Mouse (Mus musculus) CH12.LX (cell line): ENCODE measurements around the gene Otud5. TPM values are rescaled to one million over a fixed set of nuclear protein-coding genes. Genes with fewer than 3 reads are reported as not detected.

Experiments used
- DNase-seq: peaks from one replicate; pipeline ENCODE4 v3.0.0-alpha.2; 2013; ENCODE audit errors: extremely low read depth
- H3K27ac ChIP-seq: 2 replicates; pipeline ENCODE4 v1.5.1; 2012; ENCODE audit warnings: low read depth, mild to moderate bottlenecking, control low read depth, moderate library complexity; ENCODE audit not compliant: insufficient read depth
- H3K27me3 ChIP-seq: replicated peaks from 2 replicates; pipeline ENCODE3; 2012; ENCODE audit warnings: inconsistent platforms
- H3K36me3 ChIP-seq, 2 experiments: replicated peaks in 1 of 2; 2 replicates each; pipeline versions ENCODE3 to v1.6.1; 2012; ENCODE audit warnings: inconsistent platforms in 1 of 2, low read length in 1 of 2, mild to moderate bottlenecking in 1 of 2, mixed read lengths in 1 of 2, moderate library complexity in 1 of 2; ENCODE audit not compliant: control insufficient read depth in 1 of 2, insufficient read depth in 1 of 2
- H3K4me1 ChIP-seq, 2 experiments: 2 replicates each; pipeline ENCODE4 v1.6.1; 2012; ENCODE audit warnings: inconsistent platforms in 1 of 2, moderate library complexity in 1 of 2; ENCODE audit not compliant: insufficient read depth in 2 of 2, control insufficient read depth in 1 of 2
- H3K4me2 ChIP-seq: 2 replicates; pipeline ENCODE4 v1.6.1; 2012; ENCODE audit warnings: low read depth, mild to moderate bottlenecking, control low read depth; ENCODE audit not compliant: poor library complexity, insufficient read depth, severe bottlenecking
- H3K4me3 ChIP-seq, 3 experiments: fragments of 150-350 bp in 1 of 3; sonication (generic) in 1 of 3; replicated peaks in 1 of 3; 2 replicates each; pipeline versions ENCODE3 to v1.5.1; 2011 to 2012; ENCODE audit warnings: low read depth in 2 of 3, low read length in 2 of 3, mild to moderate bottlenecking in 2 of 3, moderate library complexity in 2 of 3, control low read depth in 1 of 3, improper control_type of control experiment in 1 of 3, inconsistent platforms in 1 of 3, mixed read lengths in 1 of 3; ENCODE audit not compliant: poor library complexity in 1 of 3
- H3K79me2 ChIP-seq: replicated peaks from 2 replicates; pipeline ENCODE4 v1.6.1; 2012; ENCODE audit warnings: mild to moderate bottlenecking, moderate library complexity; ENCODE audit not compliant: control insufficient read depth, poor library complexity, insufficient read depth, severe bottlenecking; ENCODE audit errors: extremely low read depth
- H3K9ac ChIP-seq: 2 replicates; pipeline ENCODE4 v1.6.1; 2012; ENCODE audit warnings: low read depth, mild to moderate bottlenecking, control low read depth, moderate library complexity; ENCODE audit not compliant: insufficient read depth
- H3K9me3 ChIP-seq: replicated peaks from 2 replicates; pipeline ENCODE3; 2012; ENCODE audit warnings: low read length, inconsistent platforms, mixed read lengths
- CHD2 ChIP-seq: IDR thresholded peaks from 2 replicates; pipeline ENCODE4 v1.6.1; 2011; ENCODE audit warnings: low read length, improper control_type of control experiment
- CTCF ChIP-seq, 2 experiments: IDR thresholded peaks in 1 of 2; conservative IDR thresholded peaks in 1 of 2; 2 replicates each; pipeline ENCODE4 v1.5.1; 2011 to 2012; ENCODE audit warnings: low read depth in 2 of 2, low read length in 2 of 2, improper control_type of control experiment in 1 of 2, inconsistent platforms in 1 of 2, mild to moderate bottlenecking in 1 of 2, moderate library complexity in 1 of 2
- ETS1 ChIP-seq: conservative IDR thresholded peaks from 2 replicates; pipeline ENCODE4 v1.6.1; 2012; ENCODE audit warnings: low read depth, mild to moderate bottlenecking, inconsistent platforms, low read length, improper control_type of control experiment, moderate library complexity
- JUN ChIP-seq: IDR thresholded peaks from 2 replicates; pipeline ENCODE4 v1.6.1; 2011; ENCODE audit warnings: low read depth, mild to moderate bottlenecking, low read length, improper control_type of control experiment, moderate library complexity; ENCODE audit not compliant: insufficient read depth
- MEF2A ChIP-seq: IDR thresholded peaks from 2 replicates; pipeline ENCODE4 v1.6.1; 2014; ENCODE audit warnings: low read depth, mild to moderate bottlenecking, inconsistent platforms, low read length, improper control_type of control experiment, borderline replicate concordance
- MYC ChIP-seq: IDR thresholded peaks from 2 replicates; pipeline ENCODE4 v1.6.1; 2011; ENCODE audit warnings: low read depth, mild to moderate bottlenecking, improper control_type of control experiment, low read length
- RAD21 ChIP-seq: IDR thresholded peaks from 2 replicates; pipeline ENCODE4 v1.6.1; 2011; ENCODE audit warnings: low read depth, mild to moderate bottlenecking, low read length, improper control_type of control experiment, moderate library complexity
- SIN3A ChIP-seq: IDR thresholded peaks from 2 replicates; pipeline ENCODE4 v1.6.1; 2012; ENCODE audit warnings: low read length, improper control_type of control experiment, inconsistent platforms
- SMC3 ChIP-seq: IDR thresholded peaks from 2 replicates; pipeline ENCODE4 v1.6.1; 2011; ENCODE audit warnings: low read depth, low read length, improper control_type of control experiment
- UBTF ChIP-seq: IDR thresholded peaks from 2 replicates; pipeline ENCODE4 v1.6.1; 2012; ENCODE audit warnings: low read depth, mild to moderate bottlenecking, inconsistent platforms, low read length, improper control_type of control experiment, moderate library complexity
- ZMIZ1 ChIP-seq: IDR thresholded peaks from 2 replicates; pipeline ENCODE4 v1.6.1; 2012; ENCODE audit warnings: low read depth, mild to moderate bottlenecking, inconsistent platforms, low read length, improper control_type of control experiment
- ZNF384 ChIP-seq: IDR thresholded peaks from 2 replicates; pipeline ENCODE4 v1.6.1; 2012; ENCODE audit warnings: low read depth, low read length, improper control_type of control experiment, inconsistent platforms
- dilution Hi-C: fragments of 300-500 bp; cut with MboI; formaldehyde crosslinking; loops from 2 replicates; pipeline ENCODE4 v1.14.3; 2020; ENCODE audit warnings: low sequenced_read_pairs; ENCODE audit not compliant: extremely low pct_unique_long_range_greater_than_20kb, extremely low pct_ligation_motif_present
- in situ Hi-C: fragments of 300-500 bp; cut with MboI; formaldehyde crosslinking; loops from 3 replicates; pipeline ENCODE4 v1.14.3; 2019; ENCODE audit warnings: low sequenced_read_pairs, low pct_ligation_motif_present, low pct_unique_long_range_greater_than_20kb, mixed read lengths
- polyA plus RNA-seq: library from polyadenylated mRNA; unstranded; fragments of >175 nt; gene quantifications from 2 replicates; pipeline ENCODE4 v1.2.1, GENCODE M21; 2012; ENCODE audit warnings: low read depth; ENCODE audit not compliant: insufficient read length
- total RNA-seq, 2 experiments: library from RNA; depleted of rRNA; stranded (reverse); fragments of 300-350 nt in 1 of 2; fragments of >200 nt in 1 of 2; gene quantifications; 2 replicates each; pipeline ENCODE4 v1.2.3; 2012 to 2014

Gene Otud5
- total and polyA plus RNA-seq, 3 experiments: 58.0 to 92.7 (median 67.8) TPM

DNA sequence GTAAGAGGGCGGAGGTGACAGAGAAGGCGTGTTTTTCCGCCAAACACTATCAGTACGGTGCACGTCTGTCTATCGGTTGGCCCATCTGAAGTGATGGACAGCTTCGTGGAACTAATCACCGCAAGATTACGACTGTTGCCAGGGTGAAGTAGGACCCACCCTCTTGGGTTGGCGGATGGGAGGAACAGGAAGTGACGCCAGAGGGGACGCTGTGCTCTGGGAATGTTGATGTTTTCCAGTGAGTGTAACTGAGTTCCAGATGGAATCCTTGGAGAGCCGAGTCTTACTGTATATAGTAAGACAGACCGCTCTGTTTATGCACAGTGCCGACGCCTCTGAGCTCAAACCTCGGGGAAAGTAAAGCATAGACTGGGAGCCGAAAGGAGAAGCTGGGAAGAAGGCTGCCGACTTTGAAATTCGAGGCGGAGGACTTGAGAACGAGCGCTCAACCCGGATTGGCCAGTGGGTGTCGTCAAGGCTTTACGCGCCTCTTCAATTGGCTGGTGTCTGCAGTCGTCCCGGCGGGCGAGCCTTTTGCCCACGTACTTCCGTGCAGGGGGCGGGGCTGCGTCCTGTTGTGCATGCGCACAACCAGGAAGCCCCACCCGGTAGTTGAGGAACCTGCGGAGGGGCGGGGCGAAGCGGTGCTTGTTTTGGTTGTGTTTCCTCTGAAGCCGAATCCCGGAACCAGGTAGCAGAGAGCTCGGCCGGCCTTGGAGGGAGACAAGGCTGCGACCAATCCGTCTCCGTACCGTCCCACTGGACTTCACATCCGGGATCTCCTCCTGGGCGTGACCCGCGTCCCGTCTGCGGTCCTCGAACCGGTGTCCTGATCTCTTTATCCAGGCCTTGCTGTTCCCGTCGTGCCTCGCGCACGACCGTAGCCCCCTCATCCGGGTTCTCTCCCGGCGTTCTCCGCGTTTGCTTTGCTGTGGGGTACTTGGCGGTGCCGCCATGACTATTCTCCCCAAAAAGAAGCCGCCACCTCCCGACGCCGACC, at the start of gene Otud5 (continued):
- TF ChIP-seq MEF2A: 0 out of 2 replicates have a peak, but pooled peaks have one; percentile 12

DNA sequence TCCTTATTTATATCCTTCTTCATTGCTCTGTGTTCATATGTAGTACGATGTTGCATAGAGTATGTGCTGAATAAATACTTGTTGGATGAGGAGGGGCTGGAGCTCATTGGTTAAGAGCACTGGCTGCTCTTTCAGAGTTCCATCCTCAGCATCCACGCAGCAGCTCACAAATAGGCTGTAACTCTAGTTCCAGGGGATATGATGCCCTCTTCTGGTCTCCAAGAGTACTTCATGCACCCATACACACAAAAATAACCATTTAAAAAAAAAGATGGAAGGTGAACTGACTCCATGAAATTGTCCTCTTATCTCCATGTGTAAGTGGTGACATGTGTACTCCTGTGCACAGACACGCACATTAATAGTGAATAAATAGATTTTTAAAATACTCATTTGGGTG, 47.8 kb upstream of the Otud5 start:
- dilution Hi-C loops: no loop called here
- H3K27ac ChIP-seq: no peak overlapping the region
- TF ChIP-seq SIN3A: no peak
- TF ChIP-seq RAD21: peak; percentile 42
- TF ChIP-seq MYC: no peak
- TF ChIP-seq JUN: no peak
- TF ChIP-seq CHD2: no peak
- TF ChIP-seq SMC3: peak; percentile 38
- TF ChIP-seq CTCF (conservative IDR thresholded peaks at IDR 0.05 in 1 of 2, IDR thresholded peaks at IDR 0.05 in 1 of 2; ENCODE audit: low read depth in 2 of 2, low read length in 2 of 2): peak; percentile 11 to 56; a peak in 2 of 4 replicates
- no peak for TF ChIP-seq ETS1
- 0 out of 2 replicates have a peak, but pooled peaks have one; percentile 19 for TF ChIP-seq ZNF384
- TF ChIP-seq UBTF: no peak
- TF ChIP-seq, all 38 proteins: peak for 4
- peaks cover 0 to 24% of the 10 kb centered on the region in 2 experiments; a peak in 2 of 4 replicates for H3K4me1 ChIP-seq
- peaks cover 5% of the 10 kb centered on the region; the same call in 1 of the 2 replicates for H3K79me2 ChIP-seq
- peaks cover 17 to 38% of the 10 kb centered on the region in 2 experiments for H3K36me3 ChIP-seq
- no peak overlapping the region for H3K4me3 ChIP-seq
- peak; percentile 54 for DNase-seq
- H3K27me3 ChIP-seq: no peaks in the 10 kb centered on the region
- no peak overlapping the region for H3K9ac ChIP-seq
- H3K4me2 ChIP-seq: no peak overlapping the region
- no peaks in the 10 kb centered on the region for H3K9me3 ChIP-seq
- in situ Hi-C loops: no loop called here

DNA sequence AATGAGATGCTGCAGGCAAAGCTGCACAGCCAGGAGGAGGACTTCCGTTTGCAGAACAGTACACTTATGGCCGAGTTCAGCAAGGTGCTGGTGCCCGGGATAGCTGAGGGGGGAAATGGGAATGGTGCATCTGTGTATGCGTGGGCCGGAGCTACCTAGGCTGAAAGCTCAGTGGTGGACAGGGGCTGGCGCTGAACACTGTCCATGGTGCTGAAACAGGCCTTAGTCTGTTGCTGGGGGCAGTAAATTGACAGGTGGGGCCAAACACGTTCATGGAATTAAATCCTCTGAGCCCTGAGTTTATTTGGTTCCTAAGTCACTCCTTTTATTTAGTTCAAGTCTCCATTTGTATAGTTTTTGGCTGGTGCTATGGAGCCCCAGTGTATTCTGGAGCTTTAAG, 46.1 kb upstream of the Otud5 start:
- Histone ChIP-seq H3K4me3 (no peak overlapping the region), H3K9ac (no peak overlapping the region), H3K27me3 (no peaks in the 10 kb centered on the region), H3K36me3 (peaks cover 30 to 53% of the 10 kb centered on the region in 2 experiments), H3K4me1 (peaks cover 0 to 18% of the 10 kb centered on the region in 2 experiments; a peak in 2 of 4 replicates), H3K4me2 (no peak overlapping the region), H3K79me2 (peaks cover 5% of the 10 kb centered on the region; the same call in 1 of the 2 replicates), H3K9me3 (no peaks in the 10 kb centered on the region), H3K27ac (no peak overlapping the region)
- in situ Hi-C loops (no loop called here), dilution Hi-C loops (no loop called here)
- no peak for TF ChIP-seq ZMIZ1
- no peak for DNase-seq
